Mouse (Mus musculus) spleen, postnatal 36 days (tissue): ENCODE data around the gene Banf2.

ENCODE experiments used
- DNase-seq, 2 experiments: peaks; one replicate each; pipeline ENCODE4 v3.0.0; 2022; ENCODE audit warnings: low spot score in 2 of 2, mixed read lengths in 1 of 2

The Banf2 gene

DNA sequence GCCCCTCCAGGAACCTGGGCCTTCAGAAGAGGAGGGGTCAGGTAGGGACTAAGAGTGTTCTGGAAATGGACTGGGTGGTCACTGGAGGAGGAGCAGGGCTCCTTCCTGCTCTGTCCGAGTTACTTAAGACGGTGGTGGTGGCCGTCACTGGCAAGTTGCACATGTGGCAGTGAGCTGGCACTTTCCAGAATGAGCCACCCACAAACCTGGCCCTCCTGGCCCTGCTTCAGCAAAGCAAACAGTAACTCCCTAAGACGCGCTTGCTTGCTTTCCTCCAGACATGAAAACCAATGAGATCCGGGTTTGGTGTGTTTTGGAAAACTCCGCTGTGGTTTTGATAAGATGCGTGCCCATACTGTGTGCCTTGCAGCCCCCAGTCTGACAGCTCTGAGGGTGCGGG is 7.5 kb upstream of the Banf2 start:
- no peak for DNase-seq

DNA sequence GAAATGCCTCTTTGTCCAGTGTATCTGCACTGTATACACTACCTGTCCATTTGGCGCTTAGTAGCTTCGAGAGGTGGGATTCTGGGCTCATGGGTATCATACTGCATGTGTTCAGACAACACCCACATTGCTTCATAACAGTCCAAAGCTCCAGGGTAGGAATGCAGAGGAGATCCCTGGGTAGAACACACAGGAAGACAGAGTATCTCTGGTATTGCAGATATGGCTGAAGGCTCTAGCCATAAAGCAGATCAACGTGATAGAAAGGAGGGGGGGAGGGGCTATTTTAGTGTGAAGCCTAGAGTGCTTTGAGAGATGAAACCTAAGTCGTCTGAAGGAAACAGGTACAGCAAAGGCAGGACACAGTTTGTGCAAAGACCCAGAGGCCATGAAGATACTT is 6.4 kb upstream of the Banf2 start:
- no peak for DNase-seq

DNA sequence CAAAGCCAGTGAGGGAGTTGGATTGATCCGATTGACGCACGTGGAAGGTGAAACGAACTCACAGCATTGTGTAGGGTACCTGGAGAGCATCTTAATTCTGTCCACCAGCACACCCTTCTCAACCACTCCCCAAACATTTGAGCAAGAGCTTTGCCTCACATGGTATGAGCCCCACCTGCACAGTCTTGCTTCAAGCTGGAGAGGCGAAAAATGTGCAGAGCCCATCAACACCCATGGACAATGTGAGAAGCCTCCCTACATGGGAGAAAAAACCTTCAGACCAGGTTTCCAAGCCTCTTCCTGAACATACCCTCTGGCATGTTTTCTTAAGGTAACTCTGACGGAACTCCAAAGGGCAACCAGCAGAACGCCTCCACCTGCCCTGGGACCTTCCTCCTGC is 2.1 kb upstream of the Banf2 start:
- DNase-seq, result no peak

DNA sequence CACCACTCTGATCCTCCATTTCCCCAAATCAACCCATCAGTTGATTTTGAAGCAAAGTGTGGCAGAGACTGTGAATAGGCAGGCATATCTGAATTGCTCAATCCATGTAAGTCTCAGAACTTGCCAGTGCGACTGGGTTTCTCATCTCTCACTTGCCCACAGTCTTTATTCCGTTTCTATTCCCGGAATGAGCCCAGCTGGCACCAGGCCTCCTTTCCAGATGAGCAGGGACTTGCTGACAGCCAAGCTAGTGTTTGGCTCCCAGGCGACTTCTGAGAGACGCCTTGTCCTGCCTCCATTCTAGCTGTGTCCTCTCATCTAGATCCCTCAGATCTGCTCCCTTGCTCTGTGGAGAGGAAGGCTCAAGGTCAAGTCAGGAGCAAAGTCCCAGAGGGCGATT is 11.9 kb downstream of the Banf2 start:
- no peak for DNase-seq

DNA sequence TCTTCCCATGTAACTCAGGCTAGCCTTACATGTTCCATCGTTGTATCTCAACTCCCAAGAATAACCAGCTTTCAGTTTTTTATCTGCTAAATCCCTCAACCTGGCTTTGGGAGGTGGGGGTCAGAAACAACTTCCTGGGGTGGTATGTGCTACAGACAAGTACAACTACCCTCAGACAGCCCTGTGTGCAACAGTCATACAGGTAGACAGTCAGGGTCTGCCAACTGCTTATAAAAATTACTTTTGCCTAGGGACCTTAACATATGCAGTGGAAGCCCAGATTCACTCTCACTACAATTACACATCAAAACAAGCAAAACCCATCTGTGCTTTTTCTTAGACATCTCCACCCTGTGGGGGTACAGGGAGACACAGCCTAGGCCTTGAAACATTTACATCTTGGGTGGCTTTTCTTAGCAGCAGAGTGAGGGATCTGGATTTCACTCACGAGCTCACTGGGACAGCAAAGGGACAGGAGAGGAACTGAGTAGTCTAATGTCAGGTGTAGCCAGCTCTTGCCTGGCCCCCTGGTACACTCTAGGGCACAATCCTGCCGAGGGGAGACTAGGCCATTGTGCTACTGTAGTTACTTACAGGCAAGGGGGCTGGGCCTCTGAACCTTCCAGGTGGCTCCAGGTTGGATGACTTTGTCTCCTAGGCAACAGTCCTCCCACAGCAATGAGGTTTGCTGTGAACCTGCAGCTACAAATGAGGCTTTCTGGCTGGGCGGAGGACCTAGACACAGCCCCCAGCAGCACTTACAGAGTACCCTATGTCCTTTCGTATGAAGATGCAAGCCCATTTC is 13.1 kb downstream of the Banf2 start:
- DNase-seq, result no peak

DNA sequence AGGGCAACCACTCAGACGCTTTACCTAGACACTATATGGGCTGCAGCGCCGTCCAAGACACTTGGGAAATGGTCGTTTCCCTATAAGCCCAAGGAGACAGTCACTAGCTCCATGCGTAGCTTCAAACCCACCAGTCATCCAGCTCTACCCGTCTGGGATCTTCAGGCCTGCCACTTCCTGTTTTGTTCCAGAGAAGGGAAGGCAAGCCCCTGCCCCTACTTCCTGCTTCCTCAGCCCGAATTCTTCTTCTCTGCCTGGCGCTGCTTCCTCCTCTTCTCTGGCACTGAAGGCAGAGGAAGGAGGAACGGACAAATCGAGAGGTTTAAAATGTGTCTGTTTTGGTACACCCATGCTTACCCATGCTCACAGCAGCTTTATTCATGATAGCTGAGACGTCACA is 14.1 kb downstream of the Banf2 start:
- no peak for DNase-seq

DNA sequence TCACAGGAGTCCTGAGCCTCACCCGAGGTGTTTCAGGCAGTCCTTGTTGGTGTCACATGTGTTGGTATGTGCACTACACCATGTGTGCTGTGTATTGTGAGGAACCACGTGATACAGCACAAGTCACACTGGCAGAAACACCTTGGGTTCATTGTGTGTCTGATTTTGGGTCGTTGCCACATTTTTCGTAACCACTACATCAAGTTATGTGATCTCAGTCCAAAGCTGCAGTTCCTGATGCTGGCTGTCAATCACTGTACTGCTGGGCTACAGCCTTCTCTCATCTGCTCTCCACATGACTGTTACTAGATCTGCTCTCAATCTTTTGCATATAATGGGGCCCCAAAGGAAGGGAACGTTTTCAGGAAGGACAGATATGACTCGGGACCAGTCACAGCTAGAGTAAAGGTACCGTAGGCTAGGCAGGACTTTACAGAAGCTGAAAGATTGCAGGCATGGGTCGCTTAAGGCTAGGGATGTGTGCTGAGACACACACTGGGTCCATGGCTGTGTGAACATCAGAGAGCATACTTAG is 17.4 kb downstream of the Banf2 start:
- DNase-seq, result no peak

DNA sequence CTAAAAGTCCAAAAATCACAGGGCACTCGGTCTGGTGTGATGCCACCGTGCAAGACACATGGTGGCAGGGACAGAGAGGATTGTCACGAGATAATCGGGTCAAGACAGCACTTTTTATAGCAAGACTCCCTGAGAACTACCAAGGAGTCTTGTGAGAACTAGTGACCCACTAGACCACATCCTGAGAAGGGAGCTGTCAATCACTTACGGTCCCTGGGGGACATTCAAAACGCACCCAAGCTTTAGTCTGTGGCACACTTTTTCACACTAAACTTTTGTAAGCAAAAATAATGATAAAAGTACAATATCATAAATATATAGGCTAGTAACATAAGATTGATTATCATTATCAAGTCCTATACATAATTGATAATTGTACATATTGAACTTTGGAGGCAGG is 18.0 kb downstream of the Banf2 start:
- DNase-seq, result peak in 1 of 2 experiments; percentile 20

DNA sequence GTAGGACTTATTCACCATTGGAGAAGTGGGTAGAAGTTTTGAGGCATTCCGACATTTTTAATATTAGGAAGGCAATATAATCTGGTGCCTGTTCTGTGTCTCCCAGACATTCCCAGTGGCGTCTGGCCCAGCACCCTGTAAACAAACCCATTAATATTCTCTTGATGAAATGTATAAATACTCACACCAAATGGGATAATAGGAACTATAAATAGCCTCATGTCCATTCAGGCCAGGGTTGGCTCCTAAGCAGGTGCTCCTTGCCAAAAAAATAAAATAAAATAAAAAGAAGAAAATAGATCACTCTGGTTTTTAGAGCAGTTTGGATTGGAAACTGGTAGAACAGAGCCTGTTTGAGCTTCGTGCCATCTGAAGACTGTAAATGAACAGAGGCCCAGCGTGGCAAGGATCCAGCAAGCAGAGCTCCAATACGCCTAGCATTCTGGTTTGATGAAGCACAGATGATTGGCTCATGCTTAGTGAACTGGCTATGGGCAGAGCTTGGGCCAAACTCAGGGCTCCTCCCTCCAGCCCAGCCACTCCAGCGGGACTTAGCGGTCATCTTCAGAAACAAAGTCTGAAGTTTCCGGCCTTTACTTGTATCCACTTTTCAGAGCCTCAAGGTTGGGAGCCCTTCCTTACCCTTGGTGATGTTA is 19.7 kb downstream of the Banf2 start:
- DNase-seq, result no peak

DNA sequence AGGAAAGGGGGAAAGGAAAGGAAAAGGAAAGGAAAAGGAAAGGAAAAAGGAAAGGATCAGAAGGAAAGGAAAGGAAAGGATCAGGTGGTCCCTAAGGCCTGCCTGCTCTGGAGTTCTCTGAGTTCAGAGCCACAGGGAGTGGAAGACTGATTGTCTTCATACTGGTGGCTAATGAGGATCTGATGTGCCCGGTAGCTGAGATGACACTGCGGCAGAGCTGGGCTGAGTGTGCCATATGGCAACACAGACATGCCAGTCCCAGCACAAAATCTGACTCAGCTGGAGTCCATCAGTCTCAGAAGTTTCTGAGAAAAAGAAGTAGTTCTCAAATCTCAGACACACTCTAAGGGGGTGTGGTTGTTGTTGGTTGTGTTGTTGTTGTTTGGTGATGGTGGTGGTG is 24.9 kb downstream of the Banf2 start:
- no peak for DNase-seq

DNA sequence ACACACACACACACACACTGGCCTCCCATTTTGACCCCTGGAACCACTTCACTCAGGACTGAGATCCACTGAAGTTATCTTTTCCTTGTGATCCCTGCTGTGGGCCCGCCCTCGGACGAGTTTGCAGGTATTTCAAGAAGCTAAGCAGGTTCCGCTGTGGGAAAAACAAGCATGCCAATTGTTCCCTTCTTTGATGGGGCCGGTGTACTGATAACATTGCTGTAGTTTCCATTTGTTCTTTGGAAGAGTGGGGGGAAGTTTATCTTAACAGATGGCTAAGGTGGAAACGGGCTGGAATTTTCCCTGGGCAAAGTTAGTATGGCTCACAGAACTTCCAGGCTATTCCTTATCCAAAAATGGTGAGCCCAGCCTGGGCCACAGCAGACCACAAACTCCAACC is 28.8 kb downstream of the Banf2 start:
- DNase-seq, result no peak

DNA sequence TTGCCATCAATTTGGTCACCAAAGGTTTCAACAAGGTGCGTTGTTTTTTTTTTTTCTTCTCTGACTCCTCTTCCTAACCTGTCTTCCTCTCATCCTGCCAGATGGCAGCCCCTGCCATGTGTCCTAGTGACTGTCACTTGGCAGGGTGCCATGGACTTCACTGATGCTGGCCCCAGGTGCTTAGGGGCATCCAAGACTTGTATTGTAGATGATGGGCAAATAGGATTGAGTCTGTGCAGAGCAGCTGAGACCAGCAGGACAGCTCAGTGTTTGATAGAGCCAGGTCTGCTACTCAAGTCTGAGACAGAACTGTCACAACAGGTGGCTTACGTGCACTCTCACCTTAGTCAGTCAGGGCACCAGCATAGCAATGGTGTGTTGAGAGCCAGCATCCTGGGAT is 32.6 kb downstream of the Banf2 start:
- no peak for DNase-seq

DNA sequence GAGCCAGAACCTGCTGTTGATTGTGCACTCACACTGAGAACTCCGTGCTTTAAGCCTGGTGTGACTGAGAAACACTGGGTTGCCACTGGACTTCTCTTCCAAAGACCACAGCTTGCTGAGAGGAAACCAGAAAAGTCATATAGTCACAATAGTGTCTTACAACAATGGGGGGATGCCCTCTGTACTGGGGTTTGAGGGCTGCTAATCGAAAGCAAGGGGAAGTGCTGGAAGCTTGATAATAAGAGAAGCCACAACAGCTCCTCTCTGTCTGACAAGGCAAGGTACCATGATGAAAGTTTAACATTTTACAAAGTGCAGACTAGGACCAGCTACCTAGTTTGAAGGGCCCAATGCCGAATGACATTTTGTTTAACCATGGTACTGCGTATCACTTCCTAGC is 36.8 kb downstream of the Banf2 start:
- no peak for DNase-seq

DNA sequence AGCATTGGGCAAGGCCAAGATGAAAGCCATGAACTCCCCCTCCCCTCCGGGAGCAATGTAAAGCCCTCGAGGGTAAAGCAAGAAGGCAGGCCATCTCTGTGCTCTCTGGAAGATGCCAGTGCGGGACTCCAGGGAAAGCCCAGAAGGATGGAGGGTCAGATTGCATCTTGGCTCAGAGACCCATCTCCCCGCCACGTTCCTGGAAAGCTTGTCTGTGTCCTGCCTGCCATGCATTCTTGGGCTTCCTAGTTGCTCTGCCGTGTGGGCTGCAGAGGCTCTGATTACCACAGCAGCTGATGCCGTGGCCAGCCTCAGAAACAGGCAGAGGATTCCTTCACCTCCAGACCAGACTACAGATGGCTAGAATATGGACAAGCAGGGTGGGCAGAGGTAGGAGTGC is 37.6 kb downstream of the Banf2 start:
- no peak for DNase-seq

DNA sequence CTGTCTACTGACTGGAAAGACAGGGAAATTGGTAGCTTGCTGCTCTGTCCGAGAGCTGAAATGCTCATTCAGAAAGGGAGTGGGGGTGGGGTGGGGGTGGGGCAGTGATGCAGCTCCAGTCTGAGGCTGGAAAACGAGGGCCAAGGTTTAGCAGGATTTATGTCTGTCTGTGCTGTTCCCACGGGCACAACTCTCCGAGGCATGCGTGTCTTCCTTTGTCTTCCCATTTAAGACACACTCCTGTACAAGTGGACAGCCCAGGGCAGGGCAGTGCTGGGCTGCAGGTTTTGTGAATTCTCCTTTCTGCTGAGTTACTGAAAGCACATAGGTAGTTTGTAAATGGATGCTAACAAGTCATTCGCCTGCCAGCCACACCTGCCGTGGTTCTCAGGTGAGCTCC is 39.8 kb downstream of the Banf2 start:
- no peak for DNase-seq

DNA sequence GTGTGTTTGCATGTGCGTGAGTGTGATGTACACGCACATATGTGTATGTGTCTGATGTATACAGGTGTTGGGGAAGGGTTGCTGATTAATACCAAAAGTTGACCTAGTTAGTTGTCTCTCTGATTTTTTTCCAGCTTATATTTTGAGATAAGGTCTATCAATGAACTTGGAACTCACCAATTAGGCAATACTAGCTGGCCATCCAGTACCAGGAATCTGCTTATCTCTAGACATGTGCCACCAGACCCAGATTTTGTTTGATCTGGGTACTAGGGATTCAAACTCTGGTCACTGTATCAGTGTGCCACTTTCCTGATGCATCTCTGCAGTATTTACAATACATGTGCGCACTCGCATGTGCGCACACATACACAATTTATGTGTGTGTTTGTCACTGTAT is 41.2 kb downstream of the Banf2 start:
- no peak for DNase-seq

DNA sequence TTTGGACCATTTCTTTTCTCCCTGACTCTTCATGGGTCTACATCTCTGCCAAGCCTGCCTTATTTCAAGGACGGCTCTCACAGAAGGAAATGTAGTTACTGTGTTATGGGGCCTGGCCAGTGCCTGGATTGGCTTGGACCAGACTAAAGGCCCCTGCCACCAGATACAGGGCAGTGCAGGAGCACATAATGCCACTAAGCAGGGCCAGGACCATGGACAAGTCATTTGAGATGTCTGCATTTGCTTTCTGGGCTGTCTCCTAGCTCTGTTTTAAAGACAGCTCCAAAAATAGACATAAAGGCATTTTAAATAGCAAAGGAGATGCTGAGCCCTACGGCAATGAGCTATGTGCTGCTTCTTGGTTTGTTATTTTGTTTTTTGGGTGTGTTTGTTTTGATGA is 43.8 kb downstream of the Banf2 start:
- DNase-seq, result no peak

DNA sequence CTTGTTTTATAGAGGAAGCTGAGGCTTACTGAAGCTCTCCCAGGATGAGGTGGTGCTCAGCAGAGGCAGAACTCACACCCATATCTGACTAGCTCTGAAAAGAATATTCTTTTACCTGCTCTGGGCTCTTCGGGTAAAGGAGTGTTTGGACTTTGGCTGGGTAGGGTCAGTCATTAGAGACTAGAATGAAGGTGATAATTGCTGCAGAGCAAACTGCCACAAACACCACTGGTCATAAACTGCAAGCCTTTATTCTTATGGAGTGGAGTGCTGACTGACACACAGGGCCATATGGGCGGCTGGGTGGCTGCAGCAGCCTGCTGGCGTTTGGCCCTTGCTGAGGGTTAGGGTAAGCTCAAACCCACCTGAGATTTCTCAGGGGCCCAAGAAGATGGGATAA is 46.0 kb downstream of the Banf2 start:
- DNase-seq, result no peak

DNA sequence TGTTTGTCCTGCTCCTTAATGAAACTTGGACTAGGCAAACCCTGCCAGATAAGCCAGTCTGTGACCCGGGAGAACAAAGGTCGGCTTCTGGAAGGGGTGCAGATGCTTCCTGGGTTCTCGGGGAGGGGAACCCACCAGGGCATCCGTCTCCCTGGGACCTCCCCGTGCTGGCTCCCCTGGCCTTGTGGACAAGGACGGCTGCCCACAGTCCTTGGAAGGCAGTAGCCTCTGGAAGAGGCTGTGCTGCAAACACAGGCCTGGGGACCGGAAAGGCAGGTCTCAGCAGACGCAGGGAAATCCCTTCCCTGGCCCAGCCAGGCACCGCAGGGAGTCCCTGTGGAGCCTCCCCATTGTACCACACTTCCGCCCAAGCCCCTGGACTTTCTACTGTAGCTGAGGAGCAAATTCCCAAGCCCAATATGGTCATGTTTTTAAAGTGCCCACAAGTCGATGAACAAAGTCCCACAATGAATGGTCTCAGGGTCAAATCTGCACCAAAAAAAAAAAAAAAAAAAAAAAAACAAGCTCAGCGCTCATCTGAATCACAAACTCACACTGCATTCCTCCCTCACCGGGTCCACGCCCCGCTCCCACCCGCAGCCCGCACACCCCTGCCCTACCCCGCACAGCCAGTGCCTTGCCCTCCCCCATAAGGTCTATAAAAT is 53.5 kb downstream of the Banf2 start:
- peak in 1 of 2 experiments; percentile 3 for DNase-seq

DNA sequence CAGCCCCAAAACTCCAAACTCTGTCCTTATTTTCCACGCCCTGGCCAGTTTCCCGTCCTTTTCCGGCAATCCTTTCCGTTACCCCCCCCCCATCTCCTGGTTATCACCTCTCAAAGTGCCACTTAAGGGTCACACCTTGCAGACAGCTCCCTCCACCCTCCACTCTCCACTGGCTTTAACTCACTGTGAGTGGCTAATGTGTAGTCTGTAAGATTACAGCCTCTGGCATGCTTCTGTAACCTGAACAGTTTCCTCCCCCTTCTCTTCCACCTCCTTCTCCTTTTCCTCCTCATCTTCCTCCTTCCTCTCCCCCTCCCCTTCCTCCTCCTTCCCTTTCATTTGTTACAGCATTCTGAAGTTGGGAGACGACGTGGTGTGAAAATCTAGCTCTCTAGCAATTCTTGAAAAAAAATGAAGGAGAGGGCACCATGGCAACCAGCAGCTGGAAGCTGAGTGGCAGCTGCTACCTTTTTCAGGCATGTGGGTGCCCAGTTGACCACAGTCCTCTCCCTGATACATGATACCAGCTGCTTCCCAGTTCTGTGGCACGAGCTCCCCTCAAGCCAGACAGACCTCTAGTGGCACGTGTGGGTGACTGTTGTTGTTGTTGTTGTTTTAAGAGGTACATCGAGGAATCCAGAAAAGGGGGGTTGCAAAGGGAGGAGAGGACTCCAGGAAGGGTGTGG is 55.2 kb downstream of the Banf2 start:
- no peak for DNase-seq

DNA sequence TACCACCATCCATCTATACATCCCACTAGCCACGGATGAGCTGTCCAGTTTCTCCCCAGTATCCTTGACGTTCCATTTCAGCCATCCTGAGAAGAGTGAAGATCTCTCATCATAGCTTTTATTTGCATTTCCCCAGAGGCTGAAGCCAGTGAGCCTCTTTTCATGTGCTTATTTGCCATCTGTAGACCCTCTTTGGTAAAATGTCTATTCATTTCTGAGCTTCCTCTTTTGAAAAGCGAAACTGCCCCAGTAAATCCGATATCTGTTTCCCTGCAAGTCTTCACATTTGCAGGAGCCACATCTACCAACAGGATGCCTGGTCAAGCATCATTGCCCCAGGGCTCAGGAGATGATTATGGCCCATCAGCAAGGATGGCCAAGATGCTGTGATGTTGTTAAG is 59.9 kb downstream of the Banf2 start:
- DNase-seq, result peak in 1 of 2 experiments; percentile 11

DNA sequence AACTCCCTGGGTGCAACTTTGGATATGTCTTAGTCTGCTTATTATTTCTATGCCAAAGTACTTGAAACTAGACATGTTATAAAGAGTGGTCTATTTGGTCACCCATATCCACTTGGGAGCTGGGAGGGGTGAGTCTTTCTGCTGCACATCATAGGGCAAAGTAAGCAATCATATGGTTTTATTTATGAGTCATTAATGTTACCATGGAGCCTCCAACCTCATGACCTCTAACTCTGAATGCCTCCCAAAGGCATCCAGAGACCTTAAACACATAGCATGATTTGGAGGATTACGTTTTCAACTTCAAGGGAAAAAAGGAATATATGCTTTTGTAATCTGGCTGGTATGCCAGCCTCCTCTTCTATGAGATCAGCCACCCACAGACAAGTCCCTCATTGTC is 61.9 kb downstream of the Banf2 start:
- DNase-seq, result no peak
